Mouse (Mus musculus) intestine, embryonic 16.5 days (tissue): ENCODE results near the gene Kcnk5. TPM values are rescaled to one million over a fixed set of nuclear protein-coding genes. Genes with fewer than 3 reads are reported as not detected.

Experiments used
- ATAC-seq: fragments of 200-750 bp; cut with Nextera tagmentation; 2 replicates; pipeline ENCODE4 v1.8.0; 2017; ENCODE audit warnings: moderate TSS enrichment, moderate library complexity
- H3K27ac ChIP-seq: fragments of 300-500 bp; sonication (generic); 2 replicates; pipeline ENCODE4 v1.5.1; 2014; ENCODE audit warnings: mild to moderate bottlenecking, low read length
- H3K27me3 ChIP-seq: fragments of 300-500 bp; sonication (generic); replicated peaks from 2 replicates; pipeline ENCODE4 v1.6.1; 2014; ENCODE audit warnings: low read length, control low read depth, mixed read lengths; ENCODE audit not compliant: control insufficient read depth, insufficient read depth
- H3K36me3 ChIP-seq: fragments of 300-500 bp; sonication (generic); 2 replicates; pipeline ENCODE4 v1.6.1; 2014; ENCODE audit warnings: low read length, control low read depth; ENCODE audit not compliant: control insufficient read depth, insufficient read depth
- H3K4me1 ChIP-seq: fragments of 300-500 bp; sonication (generic); 2 replicates; pipeline ENCODE4 v1.6.1; 2014; ENCODE audit warnings: low read length, control low read depth, mixed read lengths; ENCODE audit not compliant: control insufficient read depth, insufficient read depth
- H3K4me2 ChIP-seq: fragments of 300-500 bp; sonication (generic); 2 replicates; pipeline ENCODE4 v1.6.1; 2014; ENCODE audit warnings: low read depth, low read length, control low read depth
- H3K4me3 ChIP-seq: fragments of 300-500 bp; sonication (generic); 2 replicates; pipeline ENCODE4 v1.5.1; 2014; ENCODE audit warnings: mild to moderate bottlenecking, low read length
- H3K9ac ChIP-seq: fragments of 300-500 bp; sonication (generic); 2 replicates; pipeline ENCODE4 v1.6.1; 2014; ENCODE audit warnings: low read depth, low read length
- H3K9me3 ChIP-seq: fragments of 300-500 bp; sonication (generic); 2 replicates; pipeline ENCODE4 v1.6.1; 2016; ENCODE audit warnings: low read length, control low read depth; ENCODE audit not compliant: control insufficient read depth
- WGBS: fragments of 180-500 bp; shearing (Covaris S2); extraction: QIAGEN DNeasy Blood & Tissue Kit; methylation state at CpG from one replicate; pipeline ENCODE4 v1.1.7; 2014; 5-methylcytosine and 5-hydroxymethylcytosine counted together
- polyA plus RNA-seq: library from polyadenylated mRNA; unstranded; fragments of >200 nt; fragmentation: Nextera tagmentation; extraction: Ambion mirVana; gene quantifications from 2 replicates; pipeline ENCODE4 v1.2.1, GENCODE M21; 2015

The Kcnk5 gene
- polyA plus RNA-seq, 1 experiment from 2014 or later = 10.9 TPM

GRCm38 (mm10) chr14:20164438-20164837 is 17.2 kb downstream of the Kcnk5 start:
- H3K4me1 ChIP-seq = peaks cover 52% of the 10 kb centered on the region
- H3K9me3 ChIP-seq = no peaks in the 10 kb centered on the region
- H3K27me3 ChIP-seq = no peaks in the 10 kb centered on the region
- 0 out of 2 replicates have a peak overlapping the region, but pooled peaks have one; percentile 4 for H3K9ac ChIP-seq
- WGBS = 49% methylated on average over 7 of the region's 7 CpGs
- peak; percentile 52 for ATAC-seq
- no peak overlapping the region for H3K4me3 ChIP-seq
- H3K27ac ChIP-seq = no peak overlapping the region
- H3K4me2 ChIP-seq = no peak overlapping the region
- H3K36me3 ChIP-seq = no peaks in the 10 kb centered on the region

DNA sequence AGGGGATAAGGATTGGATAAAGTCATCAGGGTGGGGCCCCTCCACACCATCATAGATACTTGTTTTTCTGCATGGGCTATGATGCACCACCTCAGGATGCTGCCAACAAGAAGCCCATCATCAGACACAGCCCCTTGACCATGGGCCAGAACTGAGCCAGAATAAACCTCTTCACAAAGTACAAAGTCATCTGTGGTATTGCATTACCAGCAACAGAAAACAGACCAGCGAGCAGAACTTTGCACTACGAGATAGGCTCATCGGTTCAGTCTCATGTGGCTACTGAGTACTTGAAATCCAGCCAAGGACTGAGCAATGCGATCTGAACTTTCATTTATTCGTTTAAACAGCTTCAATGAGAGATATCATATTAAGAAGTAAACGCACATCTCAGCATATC is 18.9 kb downstream of the Kcnk5 start:
- Histone ChIP-seq H3K4me2 (no peak overlapping the region), H3K27ac (peak overlapping the region; percentile 55), H3K27me3 (no peaks in the 10 kb centered on the region), H3K4me3 (no peak overlapping the region), H3K36me3 (no peaks in the 10 kb centered on the region), H3K9ac (no peak overlapping the region), H3K9me3 (no peaks in the 10 kb centered on the region), H3K4me1 (peaks cover 58% of the 10 kb centered on the region)
- peak; percentile 16; the same call in 1 of the 2 replicates for ATAC-seq
- 49% methylated on average over 6 of the region's 6 CpGs for WGBS

DNA sequence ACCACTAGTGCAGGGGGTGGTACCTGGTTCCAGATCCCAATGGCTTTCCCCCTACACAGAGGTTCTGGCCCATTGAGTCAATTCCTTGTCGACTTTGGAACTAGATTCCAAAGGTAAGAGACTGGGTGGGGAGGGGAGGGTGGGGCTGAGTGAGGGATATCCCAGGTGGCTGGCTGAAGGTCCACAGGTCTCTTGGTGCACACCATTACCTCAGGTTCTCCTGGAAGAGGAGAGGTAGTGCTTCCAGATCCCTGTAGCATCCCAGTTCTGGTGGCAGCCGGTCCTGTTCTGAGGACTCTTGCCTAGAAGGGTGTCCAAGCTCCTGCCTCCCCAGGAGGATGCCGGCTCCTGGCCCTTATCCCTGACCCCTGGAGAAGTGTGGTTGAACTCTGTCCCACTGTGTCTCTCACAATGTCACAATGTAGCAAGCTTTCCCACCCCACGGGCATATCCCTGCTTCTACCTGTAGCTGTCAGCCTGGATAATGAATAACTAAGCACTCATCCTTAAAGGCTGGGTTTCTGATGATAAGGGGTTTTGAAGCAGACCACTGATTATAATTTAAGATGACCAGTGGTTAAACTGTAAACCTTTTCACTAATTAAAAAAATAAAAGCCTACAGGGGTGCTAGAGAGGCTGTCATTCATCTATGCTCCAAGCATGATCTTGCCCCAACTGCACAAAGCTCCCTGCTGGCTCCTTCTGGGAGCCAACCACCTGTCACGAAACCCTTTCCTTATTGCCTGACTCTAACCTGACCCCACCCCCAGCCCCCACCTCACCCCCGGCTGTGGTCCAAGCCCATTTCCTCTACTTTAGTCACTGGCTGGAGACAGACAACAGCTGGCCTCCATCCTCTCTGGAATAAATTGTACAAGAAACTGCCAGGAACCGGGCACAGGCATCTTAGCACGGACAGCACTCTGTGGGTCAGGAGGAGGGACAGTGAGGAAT is 22.6 kb downstream of the Kcnk5 start:
- peak; percentile 57 for ATAC-seq
- Histone ChIP-seq H3K36me3 (no peaks in the 10 kb centered on the region), H3K9ac (0 out of 2 replicates have a peak overlapping the region, but pooled peaks have one; percentile 9), H3K4me1 (peaks cover 40% of the 10 kb centered on the region), H3K27ac (peak overlapping the region; percentile 45; the same call in 1 of the 2 replicates), H3K9me3 (no peaks in the 10 kb centered on the region), H3K4me2 (no peak overlapping the region), H3K27me3 (no peaks in the 10 kb centered on the region), H3K4me3 (no peak overlapping the region)
- WGBS = 37% methylated on average over 8 of the region's 8 CpGs

DNA sequence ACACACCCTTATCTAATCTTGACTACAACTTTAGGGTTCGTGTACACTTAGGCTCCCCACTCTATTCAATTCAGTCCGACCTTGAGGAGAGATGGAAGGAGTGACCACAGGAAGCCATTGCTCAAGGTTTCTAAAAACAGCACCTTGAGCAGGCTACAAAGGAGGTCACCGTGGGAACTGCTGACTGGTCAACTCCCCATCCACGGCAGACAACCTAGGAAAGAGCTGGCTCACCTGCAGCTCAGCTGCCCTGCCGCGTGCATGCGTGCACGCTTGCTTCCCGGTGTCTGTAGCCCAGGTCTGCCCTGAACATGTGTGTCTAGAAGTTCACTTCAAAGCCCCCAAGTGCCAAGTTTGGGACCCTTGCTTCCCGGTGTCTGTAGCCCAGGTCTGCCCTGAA is 24.0 kb downstream of the Kcnk5 start:
- no peak overlapping the region for H3K27ac ChIP-seq
- H3K4me1 ChIP-seq = peaks cover 32% of the 10 kb centered on the region
- H3K36me3 ChIP-seq = no peaks in the 10 kb centered on the region
- ATAC-seq = no peak
- H3K27me3 ChIP-seq = no peaks in the 10 kb centered on the region
- no peak overlapping the region for H3K4me2 ChIP-seq
- no peaks in the 10 kb centered on the region for H3K9me3 ChIP-seq
- H3K9ac ChIP-seq = no peak overlapping the region
- 74% methylated on average over 10 of the region's 10 CpGs for WGBS
- H3K4me3 ChIP-seq = no peak overlapping the region

DNA sequence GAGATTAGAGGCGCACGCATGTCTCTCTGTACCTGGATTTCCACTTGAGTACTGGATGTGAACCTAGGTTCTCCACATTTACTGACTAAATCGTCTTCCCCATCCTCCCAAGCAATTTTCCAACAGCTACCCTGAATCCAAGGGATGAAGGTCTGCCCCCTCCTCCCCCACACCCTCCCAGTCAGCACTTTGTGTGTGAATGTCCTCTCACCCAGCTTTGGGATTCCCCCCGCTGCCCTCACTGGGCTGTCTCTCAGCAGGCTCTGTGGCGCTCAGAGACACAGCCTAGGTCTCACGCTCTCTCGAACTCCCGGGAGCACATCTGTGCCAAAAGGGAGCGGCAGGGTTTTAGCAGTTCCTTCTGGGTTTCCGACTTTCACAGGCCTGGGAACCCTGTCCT is 25.9 kb downstream of the Kcnk5 start:
- ATAC-seq = no peak
- WGBS = 68% methylated on average over 10 of the region's 10 CpGs
- Histone ChIP-seq H3K9ac (no peak overlapping the region), H3K27ac (no peak overlapping the region), H3K9me3 (no peaks in the 10 kb centered on the region), H3K36me3 (no peaks in the 10 kb centered on the region), H3K4me3 (no peak overlapping the region), H3K4me2 (no peak overlapping the region), H3K27me3 (no peaks in the 10 kb centered on the region), H3K4me1 (peaks cover 25% of the 10 kb centered on the region)

GRCm38 (mm10) chr14:20154937-20155336 is 26.7 kb downstream of the Kcnk5 start:
- H3K4me3 ChIP-seq = no peak overlapping the region
- H3K27me3 ChIP-seq = no peaks in the 10 kb centered on the region
- H3K36me3 ChIP-seq = no peaks in the 10 kb centered on the region
- no peak overlapping the region for H3K4me2 ChIP-seq
- ATAC-seq = no peak
- peaks cover 21% of the 10 kb centered on the region for H3K4me1 ChIP-seq
- no peak overlapping the region for H3K9ac ChIP-seq
- no peaks in the 10 kb centered on the region for H3K9me3 ChIP-seq
- no peak overlapping the region for H3K27ac ChIP-seq
- WGBS = 81% methylated on average over 4 of the region's 4 CpGs

GRCm38 (mm10) chr14:20154245-20154644 is 27.4 kb downstream of the Kcnk5 start:
- Histone ChIP-seq H3K36me3 (no peaks in the 10 kb centered on the region), H3K4me3 (no peak overlapping the region), H3K9me3 (no peaks in the 10 kb centered on the region), H3K27ac (no peak overlapping the region), H3K27me3 (no peaks in the 10 kb centered on the region), H3K4me2 (no peak overlapping the region), H3K9ac (no peak overlapping the region), H3K4me1 (peaks cover 19% of the 10 kb centered on the region)
- WGBS = 50% methylated on average over 7 of the region's 7 CpGs
- ATAC-seq = no peak

DNA sequence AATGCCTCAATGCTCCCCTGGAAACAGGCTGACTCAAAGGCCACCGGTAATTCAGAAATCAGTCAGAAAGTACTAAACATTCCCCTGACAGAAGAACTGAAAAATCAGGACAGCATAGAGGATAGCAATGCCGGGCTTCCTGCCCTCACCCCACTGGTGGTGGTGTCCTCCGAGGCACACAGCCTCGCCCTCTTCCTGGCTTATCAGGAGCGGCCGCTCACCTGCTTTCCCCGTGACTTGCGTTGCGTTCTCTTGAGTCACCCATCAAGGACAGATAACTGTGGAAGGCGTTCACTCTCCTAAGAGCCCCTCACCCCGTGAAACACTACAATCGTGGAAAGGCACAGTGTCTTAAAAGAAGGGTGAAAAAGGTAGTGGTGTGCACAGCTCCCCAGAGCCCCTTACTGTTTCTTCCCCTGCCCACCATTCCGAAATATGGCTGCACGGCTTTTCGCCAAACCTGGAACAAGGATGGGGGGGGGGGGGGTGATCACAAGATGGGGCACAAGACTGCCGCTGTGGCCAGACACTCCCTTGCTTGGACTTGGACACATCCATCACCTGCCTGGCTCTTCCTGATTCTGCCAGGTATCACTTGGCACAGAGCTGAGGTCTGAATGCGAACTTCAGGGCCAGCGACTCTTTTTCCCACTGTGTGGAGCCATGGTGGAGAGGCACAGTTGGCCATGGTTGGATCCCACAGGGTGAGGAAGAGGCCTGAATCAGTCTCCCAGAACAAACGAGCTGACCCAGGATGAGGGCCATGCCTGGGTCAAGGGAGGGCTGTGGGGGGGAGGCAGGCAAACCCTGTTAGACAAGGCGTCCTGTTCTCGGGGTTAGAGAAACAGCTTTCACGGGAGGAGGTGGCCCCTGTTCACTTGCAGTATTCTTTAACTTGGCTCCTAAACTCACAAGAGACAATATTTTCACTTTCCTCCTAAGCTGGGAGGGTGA is 32.2 kb downstream of the Kcnk5 start:
- H3K4me2 ChIP-seq = no peak overlapping the region
- H3K9me3 ChIP-seq = no peaks in the 10 kb centered on the region
- H3K27me3 ChIP-seq = no peaks in the 10 kb centered on the region
- peak overlapping the region; percentile 44; the same call in 1 of the 2 replicates for H3K27ac ChIP-seq
- WGBS = 68% methylated on average over 22 of the region's 22 CpGs
- no peak overlapping the region for H3K4me3 ChIP-seq
- peak; percentile 84 for ATAC-seq
- peaks cover 15% of the 10 kb centered on the region for H3K4me1 ChIP-seq
- H3K36me3 ChIP-seq = no peaks in the 10 kb centered on the region
- H3K9ac ChIP-seq = no peak overlapping the region

GRCm38 (mm10) chr14:20148514-20148913 is 33.1 kb downstream of the Kcnk5 start:
- ATAC-seq = no peak
- Histone ChIP-seq H3K4me2 (no peak overlapping the region), H3K4me1 (peaks cover 15% of the 10 kb centered on the region), H3K27ac (peak overlapping the region; percentile 34; the same call in 1 of the 2 replicates), H3K36me3 (no peaks in the 10 kb centered on the region), H3K9me3 (no peaks in the 10 kb centered on the region), H3K4me3 (no peak overlapping the region), H3K9ac (no peak overlapping the region), H3K27me3 (no peaks in the 10 kb centered on the region)
- WGBS = 78% methylated on average over 11 of the region's 11 CpGs
